Mouse (Mus musculus) naive thymus-derived CD4-positive, alpha-beta T cell, adult 2 months (primary cell): ENCODE data around the gene Casp14.
"Not testable (repeated sequence)": the region's sequence is repeated elsewhere in the genome, so short reads cannot be mapped to it uniquely, and the experiment has no call there.

ENCODE experiments used
- DNase-seq: peaks from one replicate; pipeline ENCODE4 v3.0.0-alpha.2; 2011; ENCODE audit warnings: low read depth

The Casp14 gene

DNA sequence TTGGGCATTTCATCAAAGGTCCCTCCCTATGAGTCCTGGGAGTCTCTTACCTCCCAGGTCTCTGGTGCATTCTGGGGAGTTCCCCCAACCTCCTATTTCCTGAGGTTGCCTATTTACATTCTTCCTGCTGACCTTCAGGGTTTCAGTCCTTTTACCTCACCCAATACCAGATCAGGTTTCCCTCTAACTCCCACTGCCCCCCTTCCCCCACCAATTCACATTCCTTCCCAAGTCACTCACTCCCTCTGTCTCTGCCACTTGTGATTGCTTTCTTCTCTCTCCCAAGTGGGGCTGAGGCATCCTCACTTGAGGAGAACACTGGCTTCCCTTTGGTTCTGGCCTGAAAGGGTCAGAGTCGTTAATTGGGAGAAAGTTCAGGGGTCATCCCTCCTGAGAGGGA lies 48.0 kb downstream of the Casp14 start:
- DNase-seq: not testable (repeated sequence)

DNA sequence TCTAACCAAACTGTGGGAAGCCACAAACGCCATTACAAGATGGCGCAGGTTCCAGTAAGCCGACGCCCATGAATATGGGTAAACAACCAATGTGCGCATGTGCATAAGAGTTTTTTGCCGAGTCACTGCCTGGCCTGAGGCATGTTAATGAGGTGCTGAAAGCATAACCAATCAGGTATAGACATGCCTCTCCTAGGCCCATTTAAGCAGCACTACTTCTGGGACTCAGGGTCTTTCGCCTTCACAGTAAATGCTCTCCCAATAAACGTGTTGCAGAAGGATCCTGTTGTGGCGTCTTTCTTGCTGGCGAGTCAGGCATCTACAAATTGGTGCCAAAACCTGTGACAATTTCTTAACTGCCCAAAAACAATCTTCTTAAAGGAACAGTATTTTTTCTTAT lies 51.4 kb downstream of the Casp14 start:
- DNase-seq: not testable (repeated sequence)

- DNase-seq: no peak
These were observed 53.5 kb downstream of the Casp14 start for GRCm38 (mm10) chr10:78664546-78664945.
